Mouse (Mus musculus) B cell, adult (primary cell): Measurements from ENCODE around the gene Tspo2. TPM values are rescaled to one million over a fixed set of nuclear protein-coding genes. Genes with fewer than 3 reads are reported as not detected.

ENCODE experiments used
- total RNA-seq: library from RNA; stranded (reverse); gene quantifications from 4 replicates; pipeline ENCODE4 v1.2.4, GENCODE M21; 2023; ENCODE audit not compliant: inconsistent age

The Tspo2 gene
- not detected in 4 replicates for total RNA-seq

GRCm38 (mm10) chr17:48451353-48451675, at the start of gene Tspo2:
Gene Tspo2, minus strand, starts transcription at chr17:48451522.

GRCm38 (mm10) chr17:48454688-48455087, 3.4 kb upstream of the Tspo2 start, which contains the start of gene Unc5cl:
Gene Unc5cl, plus strand, starts transcription at chr17:48454901.

DNA sequence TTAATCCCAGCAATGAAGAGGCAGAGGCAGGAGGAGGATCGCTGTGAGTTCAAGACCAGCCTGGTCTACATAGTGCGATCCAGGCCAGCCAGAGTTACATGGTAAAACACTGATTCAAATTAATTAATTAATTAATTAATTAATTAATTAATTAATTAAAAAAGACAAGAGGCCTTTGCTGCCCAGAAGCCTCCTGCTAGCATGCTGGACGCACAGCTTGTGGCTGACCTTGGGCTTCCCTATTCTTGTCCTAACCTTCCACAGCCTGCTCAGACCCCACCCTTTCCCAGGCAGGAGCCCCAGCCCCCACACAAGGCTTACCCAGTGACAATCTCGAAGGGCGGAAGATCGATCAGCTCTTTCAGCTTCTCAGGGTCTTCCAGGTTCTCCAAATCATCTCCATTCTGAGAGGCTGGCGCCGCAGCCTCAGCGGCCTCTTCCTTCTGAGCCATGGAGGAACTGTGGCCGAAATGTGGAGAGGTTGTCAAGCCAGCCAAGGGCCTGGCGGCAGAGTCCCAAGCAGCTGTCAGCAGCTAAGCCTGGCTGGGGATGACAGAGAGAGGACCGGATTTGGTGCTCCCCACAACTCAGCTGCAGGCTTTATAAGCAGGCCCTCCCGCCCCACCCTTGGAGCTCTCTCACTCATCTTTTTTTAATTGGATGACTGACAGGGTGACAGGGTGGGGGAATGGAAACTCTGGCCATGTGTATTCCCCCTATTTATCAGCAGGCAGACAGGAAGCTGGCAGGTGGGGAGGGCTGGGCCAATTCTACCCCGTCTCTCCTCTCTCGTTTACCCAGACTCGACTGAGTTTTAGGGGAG, 19.0 kb downstream of the Tspo2 start, which contains the start of gene Apobec2:
Apobec2 (minus strand) TSS at position 773 of the 823 bp plus-strand sequence.

DNA sequence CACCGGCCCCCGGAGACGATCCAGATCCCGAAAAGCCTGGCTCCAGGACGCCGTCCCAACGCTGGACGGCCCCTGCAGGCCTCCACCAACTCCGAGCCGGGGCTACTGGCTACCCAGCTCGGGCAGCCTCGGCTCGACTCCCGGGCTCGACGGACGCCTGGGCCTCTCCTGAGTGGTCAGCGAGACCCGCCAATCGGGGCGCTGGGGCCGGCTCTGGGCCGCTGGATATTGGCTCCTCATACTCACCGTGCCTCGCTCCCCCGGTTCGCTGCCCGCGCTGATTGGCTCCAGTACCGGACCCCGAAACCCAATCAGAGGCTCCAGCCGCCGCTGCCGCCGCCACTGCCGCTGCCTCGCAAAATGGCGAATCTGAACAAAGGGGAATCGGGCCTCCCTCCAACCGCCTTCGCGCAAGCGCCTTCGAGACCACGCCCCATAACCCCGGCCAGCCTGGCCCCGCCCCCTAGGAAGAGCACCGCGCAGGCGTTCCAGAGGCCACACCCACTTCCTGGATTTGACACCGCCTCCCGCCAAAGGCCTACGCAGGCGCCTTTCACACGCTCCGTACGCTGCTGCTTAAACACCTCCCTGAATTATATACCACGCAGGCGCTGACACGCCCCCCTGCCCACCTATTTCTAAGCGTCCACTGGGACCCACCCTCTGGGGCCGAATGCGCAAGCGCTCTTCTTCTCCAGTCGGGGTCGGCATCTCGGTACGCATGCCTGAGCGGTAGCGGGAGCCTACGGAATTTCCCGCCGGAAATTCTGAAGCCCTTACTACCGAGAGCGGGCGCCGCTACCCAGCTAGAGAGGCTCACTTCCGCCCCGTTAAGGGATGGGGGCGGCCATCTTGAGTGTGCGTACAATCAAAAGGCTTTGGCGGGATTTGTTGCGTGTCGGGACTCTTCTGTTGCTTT, 41.7 kb downstream of the Tspo2 start, which contains the start of the genes Nfya and Oard1:
Nfya (minus strand) TSS at position 527 of the 919 bp plus-strand sequence.
Oard1 (plus strand) TSS at position 635 of the 919 bp plus-strand sequence.

Other genes starting within 250 kb of the Tspo2 start
- 1.1 to 2.7 TPM (median 2.2 TPM) in 4 replicates for gene Trem1, start 218.8 kb downstream of the Tspo2 start, total RNA-seq
- not detected in 4 replicates for gene Trem3, start 203.7 kb downstream of the Tspo2 start, total RNA-seq
- 2.1 to 4.2 TPM (median 3.4 TPM) in 4 replicates for gene Treml4, start 187.2 kb downstream of the Tspo2 start, total RNA-seq
- 169 to 178 TPM (median 175 TPM) in 4 replicates for gene Treml2, start 152.0 kb downstream of the Tspo2 start, total RNA-seq
- gene B430306N03Rik, start 135.4 kb downstream of the Tspo2 start, total RNA-seq = 6.0 to 10.3 TPM (median 7.3 TPM) in 4 replicates
- gene Trem2, start 105.1 kb downstream of the Tspo2 start, total RNA-seq = not detected in 4 replicates
- not detected in 4 replicates for gene Treml1, start 91.6 kb downstream of the Tspo2 start, total RNA-seq
- gene Nfya, start 41.6 kb downstream of the Tspo2 start, total RNA-seq = 92.9 to 116 TPM (median 111 TPM) in 4 replicates
- gene Oard1, start 41.5 kb downstream of the Tspo2 start, total RNA-seq = 38.8 to 49.1 TPM (median 46.5 TPM) in 4 replicates
- gene Apobec2, start 18.6 kb downstream of the Tspo2 start, total RNA-seq = 0.35 to 1.4 TPM (median 0.55 TPM) in 4 replicates
- gene Unc5cl, start 3.4 kb upstream of the Tspo2 start, total RNA-seq = 3.5 to 5.6 TPM (median 4.6 TPM) in 4 replicates